Mouse (Mus musculus) stomach, postnatal 0 days (tissue): ENCODE data around the gene Nmrk2. TPM values are rescaled to one million over a fixed set of nuclear protein-coding genes. Genes with fewer than 3 reads are reported as not detected.
"Not testable (repeated sequence)": the region's sequence is repeated elsewhere in the genome, so short reads cannot be mapped to it uniquely, and the experiment has no call there.

Source experiments
- ATAC-seq: fragments of 200-750 bp; cut with Nextera tagmentation; 2 replicates; pipeline ENCODE4 v1.8.0; 2017; ENCODE audit not compliant: low FRiP score, low TSS enrichment
- DNase-seq: peaks from one replicate; pipeline ENCODE4 v3.0.0-alpha.2; 2016; ENCODE audit warnings: low spot score
- H3K27ac ChIP-seq: fragments of 300-500 bp; sonication (generic); replicated peaks from 2 replicates; pipeline ENCODE4 v1.5.1; 2014; ENCODE audit warnings: mild to moderate bottlenecking, control low read depth
- H3K27me3 ChIP-seq: fragments of 300-500 bp; sonication (generic); 2 replicates; pipeline ENCODE4 v1.6.1; 2014; ENCODE audit warnings: low read length; ENCODE audit not compliant: control insufficient read depth, insufficient read depth
- H3K36me3 ChIP-seq: fragments of 300-500 bp; sonication (generic); 2 replicates; pipeline ENCODE4 v1.6.1; 2014; ENCODE audit warnings: low read length, mixed read lengths; ENCODE audit not compliant: control insufficient read depth, insufficient read depth
- H3K4me1 ChIP-seq: fragments of 300-500 bp; sonication (generic); replicated peaks from 2 replicates; pipeline ENCODE4 v1.6.1; 2014; ENCODE audit warnings: antibody characterized with exemption; ENCODE audit not compliant: control insufficient read depth, insufficient read depth
- H3K4me2 ChIP-seq: fragments of 300-500 bp; sonication (generic); replicated peaks from 2 replicates; pipeline ENCODE4 v1.6.1; 2014; ENCODE audit warnings: low read depth, mild to moderate bottlenecking, control low read depth, moderate library complexity
- H3K4me3 ChIP-seq: fragments of 300-500 bp; sonication (generic); 2 replicates; pipeline ENCODE4 v1.5.1; 2014; ENCODE audit warnings: low read depth, low read length, control low read depth
- H3K9ac ChIP-seq: fragments of 300-500 bp; sonication (generic); 2 replicates; pipeline ENCODE4 v1.6.1; 2014; ENCODE audit warnings: mild to moderate bottlenecking, low read length, control low read depth, mixed read lengths
- H3K9me3 ChIP-seq: fragments of 300-500 bp; sonication (generic); 2 replicates; pipeline ENCODE4 v1.6.1; 2016; ENCODE audit warnings: low read length; ENCODE audit not compliant: control insufficient read depth
- CTCF ChIP-seq: IDR thresholded peaks from 2 replicates; pipeline ENCODE4 v1.5.1; 2016; ENCODE audit warnings: antibody characterized with exemption, low read depth, mild to moderate bottlenecking, moderate library complexity
- EP300 ChIP-seq: optimal IDR thresholded peaks from 2 replicates; pipeline ENCODE3; 2016; ENCODE audit warnings: antibody characterized with exemption
- WGBS: fragments of 180-500 bp; shearing (Covaris S2); extraction: QIAGEN DNeasy Blood & Tissue Kit; methylation state at CpG from one replicate; pipeline ENCODE4 v1.1.7; 2014; 5-methylcytosine and 5-hydroxymethylcytosine counted together
- polyA plus RNA-seq: library from polyadenylated mRNA; unstranded; fragments of >200 nt; fragmentation: Nextera tagmentation; extraction: Ambion mirVana; gene quantifications from 2 replicates; pipeline ENCODE4 v1.2.1, GENCODE M21; 2015

The Nmrk2 gene
- polyA plus RNA-seq, 1 experiment from 2014 or later = 0.07 TPM

- TF ChIP-seq EP300 (no peak), CTCF (no peak)
- Histone ChIP-seq H3K4me2 (no peak overlapping the region), H3K27ac (no peak overlapping the region), H3K4me1 (no peaks in the 10 kb centered on the region), H3K36me3 (no peaks in the 10 kb centered on the region), H3K4me3 (no peak overlapping the region), H3K9ac (no peak overlapping the region), H3K27me3 (no peaks in the 10 kb centered on the region), H3K9me3 (no peaks in the 10 kb centered on the region)
- WGBS = 70% methylated on average over 5 of the region's 5 CpGs
- ATAC-seq = peak; percentile 83
- DNase-seq = peak; percentile 59
Observed at GRCm38 (mm10) chr10:81221402-81222015, 19.7 kb upstream of the Nmrk2 start.

GRCm38 (mm10) chr10:81217964-81218363, 16.1 kb upstream of the Nmrk2 start:
- no peak for TF ChIP-seq EP300
- peak; percentile 87 for TF ChIP-seq CTCF
- ATAC-seq (peak; percentile 68; the same call in 1 of the 2 replicates), DNase-seq (peak; percentile 82)
- H3K27ac ChIP-seq = no peak overlapping the region
- no peak overlapping the region for H3K4me3 ChIP-seq
- H3K4me2 ChIP-seq = no peak overlapping the region
- H3K9ac ChIP-seq = no peak overlapping the region
- no peaks in the 10 kb centered on the region for H3K36me3 ChIP-seq
- H3K4me1 ChIP-seq = no peaks in the 10 kb centered on the region
- WGBS = 27% methylated on average over 7 of the region's 7 CpGs
- no peaks in the 10 kb centered on the region for H3K9me3 ChIP-seq
- no peaks in the 10 kb centered on the region for H3K27me3 ChIP-seq

- DNase-seq, H3K27ac ChIP-seq, H3K9me3 ChIP-seq, H3K4me3 ChIP-seq, H3K27me3 ChIP-seq, H3K4me1 ChIP-seq, H3K9ac ChIP-seq, H3K36me3 ChIP-seq, ATAC-seq, H3K4me2 ChIP-seq: not testable (repeated sequence)
- peak; percentile 73 for TF ChIP-seq CTCF
- WGBS = 12% methylated on average over 1 of the region's 1 CpGs
Observed at GRCm38 (mm10) chr10:81217267-81217666, 15.4 kb upstream of the Nmrk2 start.

- H3K4me1 ChIP-seq = no peaks in the 10 kb centered on the region
- H3K4me3 ChIP-seq = no peak overlapping the region
- 80% methylated on average over 6 of the region's 6 CpGs for WGBS
- no peak overlapping the region for H3K4me2 ChIP-seq
- DNase-seq (no peak), ATAC-seq (no peak)
- no peak overlapping the region for H3K9ac ChIP-seq
- no peaks in the 10 kb centered on the region for H3K27me3 ChIP-seq
- no peak for TF ChIP-seq CTCF
- no peak for TF ChIP-seq EP300
- H3K36me3 ChIP-seq = no peaks in the 10 kb centered on the region
- H3K27ac ChIP-seq = no peak overlapping the region
- H3K9me3 ChIP-seq = no peaks in the 10 kb centered on the region
Observed at GRCm38 (mm10) chr10:81216810-81217209, 15.0 kb upstream of the Nmrk2 start.

GRCm38 (mm10) chr10:81216260-81216659, 14.4 kb upstream of the Nmrk2 start:
- no peak overlapping the region for H3K4me3 ChIP-seq
- no peaks in the 10 kb centered on the region for H3K9me3 ChIP-seq
- ATAC-seq (no peak), DNase-seq (no peak)
- no peak overlapping the region for H3K9ac ChIP-seq
- TF ChIP-seq EP300 = no peak
- no peak for TF ChIP-seq CTCF
- H3K27ac ChIP-seq = no peak overlapping the region
- H3K36me3 ChIP-seq = no peaks in the 10 kb centered on the region
- no peaks in the 10 kb centered on the region for H3K27me3 ChIP-seq
- 88% methylated on average over 6 of the region's 6 CpGs for WGBS
- no peak overlapping the region for H3K4me2 ChIP-seq
- H3K4me1 ChIP-seq = no peaks in the 10 kb centered on the region

GRCm38 (mm10) chr10:81210154-81210553, 8.3 kb upstream of the Nmrk2 start:
- Histone ChIP-seq H3K4me3 (no peak overlapping the region), H3K36me3 (no peaks in the 10 kb centered on the region), H3K9me3 (no peaks in the 10 kb centered on the region), H3K4me1 (no peaks in the 10 kb centered on the region), H3K27me3 (no peaks in the 10 kb centered on the region), H3K4me2 (no peak overlapping the region), H3K27ac (no peak overlapping the region), H3K9ac (no peak overlapping the region)
- no peak for TF ChIP-seq EP300
- TF ChIP-seq CTCF = peak; percentile 48
- ATAC-seq (no peak), DNase-seq (no peak)
- WGBS = 94% methylated on average over 5 of the region's 5 CpGs
